Mouse (Mus musculus) telencephalon, adult 2 months (tissue): ENCODE results near the gene Hrh3.

Experiments
- DNase-seq: peaks from one replicate; pipeline ENCODE4 v3.0.0-alpha.2; 2011; ENCODE audit warnings: low read depth, low spot score

The Hrh3 gene

GRCm38 (mm10) chr2:180107081-180107480 is 2.8 kb upstream of the Hrh3 start:
- no peak for DNase-seq

DNA sequence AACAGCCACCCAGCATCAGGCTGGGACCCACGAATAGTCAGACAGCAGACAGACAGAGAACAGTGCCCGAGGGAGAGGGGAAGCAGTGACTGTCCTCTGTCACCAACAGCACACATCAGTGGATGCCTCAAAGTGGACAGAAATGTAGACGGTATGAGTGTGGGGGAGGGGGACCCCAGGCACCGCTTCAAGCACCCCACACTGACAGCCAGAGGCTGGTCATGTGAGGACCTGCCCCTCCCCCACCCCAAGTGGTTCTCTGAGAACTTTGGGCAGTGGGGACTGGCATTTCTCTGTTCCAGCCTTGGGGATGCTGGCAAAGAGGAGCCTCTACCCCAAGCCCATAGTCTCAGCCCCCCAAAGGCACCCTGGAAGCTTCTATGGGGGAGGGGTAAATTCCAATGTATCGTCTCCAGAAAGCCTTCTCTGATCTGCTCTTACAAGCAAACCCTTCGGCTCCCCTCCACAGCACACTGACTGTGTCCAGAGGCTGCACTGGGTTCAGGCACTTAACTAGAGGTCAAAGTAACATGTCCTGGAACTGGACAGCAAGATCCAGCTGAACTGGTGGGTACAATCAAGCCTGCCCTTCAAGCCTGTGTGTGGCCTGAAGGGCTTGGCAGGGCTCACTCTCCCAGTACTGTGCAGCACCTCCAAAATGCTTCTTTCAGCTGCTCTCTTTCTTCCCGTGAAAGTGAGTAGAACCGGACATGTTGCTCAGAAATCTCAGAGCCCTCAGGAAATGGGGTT is 1.3 kb upstream of the Hrh3 start:
- no peak for DNase-seq

DNA sequence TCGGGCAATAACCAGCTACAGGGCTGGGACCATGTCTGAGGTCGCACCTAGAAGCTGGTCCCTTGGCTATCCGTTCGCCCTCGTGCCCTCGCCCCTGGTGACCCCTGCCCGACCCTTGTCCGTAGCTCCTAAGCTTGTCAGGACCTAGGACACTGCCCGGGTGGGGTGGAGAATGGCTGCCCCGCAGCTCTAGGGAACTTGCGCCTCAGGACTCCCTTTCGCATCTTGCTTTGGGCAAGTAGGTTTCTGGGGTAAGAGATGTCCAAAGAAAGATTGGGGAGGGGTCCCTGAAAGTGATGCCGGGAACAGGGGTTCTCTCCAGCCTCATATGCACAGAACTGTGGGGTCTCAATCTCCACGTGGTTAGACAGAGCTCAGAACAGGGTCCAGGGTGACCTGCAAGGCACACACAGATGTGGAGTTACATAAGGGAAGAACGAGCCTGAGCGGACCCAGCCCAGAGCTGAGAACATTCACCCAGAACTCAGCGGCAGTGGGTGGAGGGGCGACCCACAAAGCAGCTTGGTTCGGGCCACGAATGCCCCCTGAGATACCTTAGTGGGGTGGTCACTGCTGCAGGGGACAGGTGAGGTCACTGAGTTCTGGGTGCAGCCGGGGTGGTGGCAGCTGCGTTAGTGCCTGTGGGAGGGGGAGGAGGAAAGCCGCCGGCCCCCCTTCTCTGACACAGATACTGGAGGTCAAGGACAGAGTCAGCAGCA is 530 bp upstream of the Hrh3 start:
- DNase-seq, result no peak

- DNase-seq, result no peak
Measured at GRCm38 (mm10) chr2:180103151-180103977, 924 bp downstream of the Hrh3 start.

DNA sequence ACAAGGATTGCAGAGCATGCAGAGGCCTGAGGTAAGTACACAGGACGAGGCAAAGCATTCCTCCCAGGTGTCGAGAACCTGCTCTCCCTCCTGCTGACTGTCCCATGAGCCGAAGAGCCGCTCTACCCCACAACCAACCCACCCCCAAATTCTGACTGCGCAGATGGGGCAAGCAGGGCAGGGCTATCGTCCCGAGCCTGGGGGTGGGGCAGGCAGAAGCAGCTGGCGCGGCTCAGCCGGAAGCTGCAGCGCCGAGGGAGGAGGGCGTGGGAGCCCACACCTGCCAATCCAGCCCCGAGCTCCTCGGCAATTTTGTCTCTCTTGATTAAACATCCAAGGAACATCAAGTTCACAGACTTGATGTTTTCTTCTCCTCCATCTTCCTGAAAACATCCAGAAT is 4.8 kb downstream of the Hrh3 start:
- DNase-seq, result no peak

GRCm38 (mm10) chr2:180098167-180098566 is 6.1 kb downstream of the Hrh3 start:
- DNase-seq, result no peak

GRCm38 (mm10) chr2:180097585-180097984 is 6.7 kb downstream of the Hrh3 start:
- DNase-seq, result no peak

DNA sequence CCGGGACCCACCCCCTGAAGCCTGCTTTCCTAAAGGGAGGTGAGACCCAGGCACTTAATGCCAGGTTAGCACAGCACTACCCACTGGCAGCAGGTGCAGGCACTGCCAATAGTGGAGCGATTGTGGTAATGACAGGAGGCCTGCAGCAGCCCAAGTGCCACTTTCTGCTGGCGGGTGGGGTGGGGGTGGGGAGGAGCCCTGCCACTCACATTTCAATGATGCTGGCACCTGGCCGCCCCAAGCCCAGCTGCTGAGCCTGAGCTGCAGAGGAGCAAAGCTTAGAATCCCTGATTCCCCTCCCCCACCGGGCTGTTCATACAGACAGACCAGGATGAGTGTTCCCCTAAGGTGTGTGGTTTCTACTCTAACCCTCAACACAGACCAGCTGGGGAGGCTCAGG is 8.6 kb downstream of the Hrh3 start:
- no peak for DNase-seq

DNA sequence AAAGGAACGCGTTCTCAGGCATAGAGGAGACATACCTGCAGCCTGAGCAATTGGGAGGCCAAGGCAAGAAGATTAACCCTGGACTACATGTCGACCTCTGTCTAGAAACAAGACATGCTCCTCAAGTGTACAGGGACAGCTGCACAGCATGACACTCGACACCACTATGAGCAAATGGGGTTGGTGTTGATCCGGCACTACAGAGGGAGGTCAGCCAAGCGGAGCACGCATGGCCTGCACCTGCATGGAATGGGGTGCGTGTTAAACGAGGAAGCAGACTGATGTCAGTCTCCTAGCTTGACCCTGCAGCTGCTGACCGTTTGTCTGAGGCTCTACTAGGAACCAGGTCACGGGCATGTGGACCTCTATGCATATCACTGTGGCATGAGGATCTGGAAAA is 14.0 kb downstream of the Hrh3 start:
- DNase-seq, result no peak

DNA sequence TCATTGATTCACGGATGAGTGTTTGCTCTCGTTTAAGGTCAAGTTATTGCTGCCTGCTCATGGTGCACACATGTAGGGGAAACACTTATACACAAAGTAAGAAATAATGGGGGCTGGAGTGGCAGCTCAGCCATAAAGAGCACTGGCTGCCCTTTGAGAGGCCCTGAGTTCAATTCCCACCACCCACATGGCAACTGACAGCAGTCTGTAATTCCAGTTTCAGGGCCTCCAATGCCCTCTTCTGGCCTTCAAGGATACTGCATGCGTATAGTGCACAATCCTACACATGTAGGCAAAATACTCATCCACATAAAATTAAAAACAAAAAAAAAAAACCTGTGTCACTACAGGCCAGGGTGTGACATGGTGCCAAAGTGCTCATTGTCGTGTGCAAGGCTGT is 16.8 kb downstream of the Hrh3 start:
- no peak for DNase-seq

DNA sequence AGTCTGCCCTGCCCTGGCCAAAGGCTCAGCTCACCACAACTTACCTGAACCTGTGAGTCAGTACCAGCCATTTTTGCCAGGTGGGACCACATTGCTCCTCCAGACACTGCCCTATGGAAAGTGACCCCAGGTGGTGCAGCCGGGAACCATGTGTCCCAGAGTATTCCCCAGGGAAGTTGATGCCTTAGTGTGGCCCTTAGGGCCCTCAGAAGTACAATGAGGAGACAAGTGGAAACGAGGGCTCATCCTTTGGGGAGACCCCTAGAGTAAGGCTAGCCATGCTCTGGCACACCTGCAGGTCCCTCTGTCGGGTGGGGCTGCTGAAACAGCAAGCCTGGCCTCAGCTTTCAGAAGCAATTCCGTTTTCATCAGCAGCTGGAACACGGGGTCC is 17.7 kb downstream of the Hrh3 start:
- DNase-seq, result no peak

DNA sequence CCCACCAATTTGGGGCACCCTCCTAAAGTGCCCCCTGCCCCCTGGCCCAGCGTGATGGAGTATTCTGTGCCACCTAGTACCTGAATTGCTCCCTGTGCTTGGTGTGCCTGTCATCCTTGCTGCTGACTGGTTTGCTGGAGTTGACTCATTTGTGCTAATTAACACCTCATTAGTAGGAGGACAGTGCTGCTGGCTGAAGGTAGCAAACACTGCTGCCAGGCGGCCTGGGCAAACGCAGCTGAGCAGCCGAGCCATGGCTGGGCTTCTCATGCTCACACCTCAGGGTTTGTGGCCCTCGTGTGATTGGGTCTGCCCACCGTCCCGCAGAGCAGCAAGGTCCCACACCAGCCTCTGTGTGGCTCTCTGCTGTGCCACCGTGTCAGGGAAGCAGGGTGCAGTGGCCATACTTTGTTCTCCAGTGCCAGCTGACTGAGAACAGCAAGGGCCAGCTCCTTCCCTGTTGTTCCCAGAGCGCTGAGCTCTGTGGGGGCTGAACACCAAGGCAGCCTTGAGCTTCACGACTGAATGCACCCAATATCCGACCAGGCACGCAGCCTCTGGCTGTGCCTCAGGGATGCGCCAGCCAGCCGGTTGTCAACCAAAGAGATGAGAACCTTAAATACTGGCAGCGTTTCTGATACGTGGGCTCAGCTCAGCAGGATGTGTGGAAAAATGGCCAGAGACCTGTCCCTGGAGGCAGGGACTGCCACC is 18.2 kb downstream of the Hrh3 start:
- no peak for DNase-seq

DNA sequence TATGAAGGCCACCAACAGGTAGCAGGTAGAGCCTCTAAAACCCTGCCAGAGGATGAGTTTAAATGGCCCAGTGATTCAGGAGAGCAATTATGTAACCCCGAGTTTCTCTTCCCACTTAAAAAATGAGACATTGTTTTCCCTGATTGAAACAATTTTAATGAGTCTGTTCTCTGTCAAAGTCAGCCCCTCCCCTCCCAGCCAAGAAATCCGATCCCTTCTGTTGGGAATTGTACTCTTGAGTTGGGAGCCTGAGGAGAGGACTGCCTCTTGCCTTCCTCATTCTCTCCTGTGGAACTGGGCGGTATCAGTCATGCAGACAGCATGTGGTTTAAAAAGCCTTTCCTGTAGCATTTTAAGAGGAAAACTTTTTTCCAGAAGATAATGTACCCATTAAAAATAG is 19.7 kb downstream of the Hrh3 start:
- no peak for DNase-seq

GRCm38 (mm10) chr2:180083063-180083462 is 21.2 kb downstream of the Hrh3 start:
- DNase-seq, result no peak

DNA sequence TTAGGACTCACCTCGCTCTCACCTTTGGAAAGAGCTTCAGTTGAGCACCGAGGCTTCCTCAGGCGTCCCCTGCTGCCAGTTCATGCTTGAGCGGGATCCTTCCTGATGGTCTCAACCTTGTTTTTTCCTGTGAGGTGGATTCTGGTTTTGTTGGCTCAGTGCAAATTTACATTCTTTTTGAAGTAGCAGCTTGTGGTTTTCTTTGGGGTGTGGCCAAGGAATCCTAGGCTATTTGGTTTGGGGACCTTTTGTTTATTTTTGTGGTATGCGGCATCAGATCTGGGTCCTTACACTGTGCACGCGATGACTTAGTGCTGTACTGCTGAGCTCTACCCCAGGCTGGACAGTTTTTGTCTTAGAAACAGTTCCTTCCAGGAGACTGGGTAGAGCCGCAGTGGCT is 23.6 kb downstream of the Hrh3 start:
- no peak for DNase-seq

DNA sequence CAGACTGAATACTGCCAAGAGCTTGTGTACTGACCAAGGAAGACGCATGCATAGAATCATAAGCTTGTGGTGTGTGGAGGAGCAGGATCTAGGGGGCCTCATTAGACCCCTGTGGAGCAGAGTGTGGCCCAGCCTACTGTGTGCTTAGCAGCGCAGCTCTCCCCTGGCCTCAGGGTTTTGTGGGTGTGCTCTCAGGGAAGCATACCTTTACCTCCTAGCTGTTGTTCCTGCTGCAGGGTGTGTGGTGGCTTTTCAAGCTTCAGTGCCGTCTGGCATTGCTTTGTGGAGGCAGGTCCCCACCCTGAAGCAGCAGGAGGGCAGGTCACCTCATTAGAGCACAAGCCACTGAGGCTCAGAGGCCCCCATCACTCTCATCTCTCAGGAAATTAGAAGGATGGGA is 26.7 kb downstream of the Hrh3 start:
- DNase-seq, result no peak

DNA sequence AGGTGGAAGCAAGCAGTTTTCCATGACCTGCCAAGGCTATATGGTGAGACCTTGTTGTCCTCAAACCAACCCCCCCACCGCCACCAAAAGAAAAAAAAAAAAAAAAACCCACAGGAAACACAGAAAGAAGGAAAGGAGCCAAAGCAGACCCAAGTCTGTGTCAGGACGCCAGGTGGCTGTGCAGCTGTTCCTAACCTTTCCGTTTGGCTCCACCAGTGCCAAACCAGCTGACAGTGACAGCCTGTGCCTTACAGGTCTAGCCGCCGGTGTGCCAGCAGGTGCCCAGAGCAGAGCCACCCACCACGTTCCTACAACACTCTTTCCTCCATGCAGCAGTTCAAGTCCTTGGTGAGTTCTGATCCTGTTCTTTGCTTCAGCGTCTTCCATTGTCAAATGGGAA is 31.4 kb downstream of the Hrh3 start:
- no peak for DNase-seq

DNA sequence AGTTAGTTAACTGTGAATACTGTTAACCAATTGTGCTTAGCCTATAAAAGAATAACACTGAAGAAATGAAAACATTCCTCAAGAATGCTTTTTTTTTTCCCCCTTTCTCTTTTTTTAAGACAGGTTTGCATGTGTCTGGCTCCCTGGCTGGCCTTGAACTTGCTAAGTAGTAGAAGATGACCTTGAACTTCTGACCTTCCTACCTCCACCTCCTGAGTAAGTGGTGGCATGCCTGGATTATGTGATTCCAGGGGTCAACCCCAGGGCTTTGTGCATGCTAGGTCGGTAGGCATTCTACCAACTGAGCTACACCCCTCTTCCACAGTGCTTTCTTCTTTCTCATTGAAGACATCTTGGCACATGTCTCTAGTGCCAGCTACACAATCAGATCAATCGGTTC is 32.6 kb downstream of the Hrh3 start:
- DNase-seq, result no peak

- DNase-seq, result peak; percentile 84
Measured at GRCm38 (mm10) chr2:180070481-180071453, 33.5 kb downstream of the Hrh3 start, which contains the start of gene Mtg2. Mtg2 (plus strand) TSS chr2:180070588.

DNA sequence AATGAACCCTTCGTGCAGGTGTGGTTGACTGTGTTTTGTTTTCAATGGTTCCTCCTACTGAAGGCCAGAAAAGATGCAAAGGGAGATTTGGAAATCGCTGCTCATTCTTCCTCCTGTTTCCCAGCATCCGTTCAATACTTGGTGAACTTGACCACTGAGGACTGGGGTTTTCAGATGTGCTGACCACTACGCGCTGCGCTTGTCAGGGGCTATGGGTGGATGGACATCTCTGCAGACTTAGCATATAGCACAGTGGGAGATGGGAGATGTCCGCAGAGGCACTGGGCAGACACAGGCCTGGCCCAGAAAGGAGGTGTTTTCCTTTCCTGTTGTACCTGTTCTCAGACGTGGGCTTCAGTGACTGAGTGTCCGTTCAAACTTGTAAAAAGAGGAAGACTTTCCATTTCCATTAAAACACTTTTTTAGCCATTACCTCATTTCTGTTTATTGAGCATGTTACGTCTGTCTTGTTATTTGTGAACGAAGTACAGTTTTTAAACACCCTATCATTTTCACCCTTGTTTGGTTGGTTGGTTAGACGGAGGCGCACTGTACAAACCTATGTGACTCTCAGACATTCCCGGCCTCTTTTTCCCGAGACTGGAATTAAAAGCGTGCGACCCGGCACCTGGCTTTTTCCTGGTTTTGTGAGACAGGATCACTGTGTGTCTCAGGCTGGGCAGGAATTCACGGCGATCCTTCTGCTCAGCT is 34.4 kb downstream of the Hrh3 start:
- no peak for DNase-seq
